Mouse (Mus musculus): ENCODE data around the gene Hdgfl2. TPM values are rescaled to one million over a fixed set of nuclear protein-coding genes. Genes with fewer than 3 reads are reported as not detected.
A peak's percentile ranks its signal among the peaks of the same experiment; 100 is the strongest.
"Not testable (repeated sequence)": the region's sequence is repeated elsewhere in the genome, so short reads cannot be mapped to it uniquely, and the experiment has no call there.

Hdgfl2 gene
- total RNA-seq, 4 experiments from 2014 or later, result 23.6 to 26.7 (median 26.0) TPM

- no peak for DNase-seq (ENCODE audit: low spot score in 2 of 2)
Measured at GRCm38 (mm10) chr17:56103465-56104285, 24.2 kb downstream of the Hdgfl2 start.

GRCm38 (mm10) chr17:56104821-56105220 lies 25.4 kb downstream of the Hdgfl2 start:
- not testable (repeated sequence) for DNase-seq (ENCODE audit: low spot score in 2 of 2)

- DNase-seq (ENCODE audit: low spot score in 2 of 2), result not testable (repeated sequence)
Measured at GRCm38 (mm10) chr17:56106436-56106835, 27.0 kb downstream of the Hdgfl2 start.

GRCm38 (mm10) chr17:56106981-56107380 lies 27.5 kb downstream of the Hdgfl2 start:
- DNase-seq (ENCODE audit: low spot score in 2 of 2), result no peak

GRCm38 (mm10) chr17:56107736-56108135 lies 28.3 kb downstream of the Hdgfl2 start:
- no peak for DNase-seq (ENCODE audit: low spot score in 2 of 2)

- peak; percentile 85 to 91 for DNase-seq (ENCODE audit: low spot score in 2 of 2)
Measured at GRCm38 (mm10) chr17:56108334-56109044, 29.1 kb downstream of the Hdgfl2 start.

GRCm38 (mm10) chr17:56109219-56110051 lies 30.0 kb downstream of the Hdgfl2 start, which contains the start of gene Plin4:
Gene Plin4, minus strand, starts transcription at chr17:56109803.
- DNase-seq (ENCODE audit: low spot score in 2 of 2), result peak; percentile 59 to 84

GRCm38 (mm10) chr17:56110571-56110970 lies 31.1 kb downstream of the Hdgfl2 start:
- peak in 1 of 2 experiments; percentile 64 for DNase-seq (ENCODE audit: low spot score in 2 of 2)

GRCm38 (mm10) chr17:56111021-56111420 lies 31.6 kb downstream of the Hdgfl2 start:
- DNase-seq (ENCODE audit: low spot score in 2 of 2), result no peak

GRCm38 (mm10) chr17:56111864-56112263 lies 32.4 kb downstream of the Hdgfl2 start:
- DNase-seq (ENCODE audit: low spot score in 2 of 2), result peak in 1 of 2 experiments; percentile 54

GRCm38 (mm10) chr17:56112743-56113142 lies 33.3 kb downstream of the Hdgfl2 start:
- no peak for DNase-seq (ENCODE audit: low spot score in 2 of 2)

GRCm38 (mm10) chr17:56116193-56116592 lies 36.8 kb downstream of the Hdgfl2 start:
- DNase-seq (ENCODE audit: low spot score in 2 of 2), result no peak

GRCm38 (mm10) chr17:56117251-56117710 lies 37.8 kb downstream of the Hdgfl2 start, which contains the start of gene Plin5:
Gene Plin5, minus strand, starts transcription at chr17:56117596.
- peak in 1 of 2 experiments; percentile 65 for DNase-seq (ENCODE audit: low spot score in 2 of 2)

- DNase-seq (ENCODE audit: low spot score in 2 of 2), result no peak
Measured at GRCm38 (mm10) chr17:56119431-56119830, 40.0 kb downstream of the Hdgfl2 start.

- peak; percentile 75 to 77 for DNase-seq (ENCODE audit: low spot score in 2 of 2)
Measured at GRCm38 (mm10) chr17:56119981-56120880, 40.8 kb downstream of the Hdgfl2 start.

GRCm38 (mm10) chr17:56121826-56122225 lies 42.4 kb downstream of the Hdgfl2 start, which contains the start of gene Lrg1:
Gene Lrg1, minus strand, starts transcription at chr17:56122001.
- DNase-seq (ENCODE audit: low spot score in 2 of 2), result no peak

GRCm38 (mm10) chr17:56123161-56123560 lies 43.7 kb downstream of the Hdgfl2 start:
- no peak for DNase-seq (ENCODE audit: low spot score in 2 of 2)

- DNase-seq (ENCODE audit: low spot score in 2 of 2), result no peak
Measured at GRCm38 (mm10) chr17:56123681-56124340, 44.4 kb downstream of the Hdgfl2 start.
